Mouse (Mus musculus): ENCODE data around the gene Nhlrc2. TPM values are rescaled to one million over a fixed set of nuclear protein-coding genes. Genes with fewer than 3 reads are reported as not detected.

The Nhlrc2 gene
- total and polyA plus RNA-seq, 3 experiments = 22.4 to 37.6 (median 34.7) TPM

DNA sequence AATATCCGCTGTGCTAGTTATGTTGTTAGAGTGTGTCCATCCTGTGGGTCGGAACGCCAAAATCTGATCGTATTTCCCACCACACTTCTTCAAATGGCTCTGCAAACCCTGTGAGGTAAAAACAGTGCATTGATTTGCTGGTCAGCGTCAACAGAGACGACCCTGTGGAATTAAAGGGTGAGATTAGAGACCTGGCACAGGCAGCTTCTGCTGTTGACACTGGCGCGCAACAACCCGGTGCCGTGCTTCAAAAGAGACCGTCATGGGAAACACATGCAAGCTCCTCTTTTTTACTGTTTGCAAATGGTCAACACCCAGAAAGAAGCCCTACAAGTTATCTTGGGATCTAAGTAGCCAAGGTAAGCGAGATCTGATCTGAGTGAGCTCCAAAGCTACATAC, 16.8 kb upstream of the Nhlrc2 start:
- Histone ChIP-seq H3K79me2 (ENCODE audit: control insufficient read depth, insufficient read depth, low read length, poor library complexity) (no peaks in the 10 kb centered on the region), H3K27me3 (ENCODE audit: control insufficient read depth in 1 of 2, insufficient read depth in 2 of 2, low read length in 2 of 2) (no peaks in the 10 kb centered on the region), H3K27ac (ENCODE audit: control insufficient read depth, low read depth, low read length) (no peak overlapping the region), H3K9ac (ENCODE audit: control insufficient read depth, low read depth, low read length, poor library complexity, severe bottlenecking) (no peak overlapping the region), H3K4me1 (ENCODE audit: control insufficient read depth in 1 of 2, insufficient read depth in 2 of 2, low read length in 2 of 2) (no peaks in the 10 kb centered on the region), H3K4me3 (ENCODE audit: control insufficient read depth in 1 of 2, insufficient read depth in 1 of 2, low read depth in 2 of 2, low read length in 2 of 2) (no peak overlapping the region), H3K36me3 (ENCODE audit: control insufficient read depth in 1 of 2, insufficient read depth in 2 of 2, low read length in 2 of 2) (peaks cover 0 to 5% of the 10 kb centered on the region in 2 experiments; a peak in 2 of 4 replicates), H3K9me3 (replicated peaks; ENCODE audit: insufficient read depth, low read length) (no peaks in the 10 kb centered on the region)
- TF ChIP-seq UBTF (IDR thresholded peaks at IDR 0.05; ENCODE audit: borderline replicate concordance, insufficient read depth, low read depth, low read length) (no peak), TAL1 (IDR thresholded peaks at IDR 0.05; ENCODE audit: low read length) (no peak), POLR2A (IDR thresholded peaks at IDR 0.05; ENCODE audit: control insufficient read depth in 1 of 2, insufficient read depth in 1 of 2, low read depth in 1 of 2, low read length in 2 of 2, poor library complexity in 1 of 2) (no peak), ZNF384 (IDR thresholded peaks at IDR 0.05; ENCODE audit: low read depth, low read length) (no peak)
- DNase-seq (ENCODE audit: low read depth, low spot score) = no peak

DNA sequence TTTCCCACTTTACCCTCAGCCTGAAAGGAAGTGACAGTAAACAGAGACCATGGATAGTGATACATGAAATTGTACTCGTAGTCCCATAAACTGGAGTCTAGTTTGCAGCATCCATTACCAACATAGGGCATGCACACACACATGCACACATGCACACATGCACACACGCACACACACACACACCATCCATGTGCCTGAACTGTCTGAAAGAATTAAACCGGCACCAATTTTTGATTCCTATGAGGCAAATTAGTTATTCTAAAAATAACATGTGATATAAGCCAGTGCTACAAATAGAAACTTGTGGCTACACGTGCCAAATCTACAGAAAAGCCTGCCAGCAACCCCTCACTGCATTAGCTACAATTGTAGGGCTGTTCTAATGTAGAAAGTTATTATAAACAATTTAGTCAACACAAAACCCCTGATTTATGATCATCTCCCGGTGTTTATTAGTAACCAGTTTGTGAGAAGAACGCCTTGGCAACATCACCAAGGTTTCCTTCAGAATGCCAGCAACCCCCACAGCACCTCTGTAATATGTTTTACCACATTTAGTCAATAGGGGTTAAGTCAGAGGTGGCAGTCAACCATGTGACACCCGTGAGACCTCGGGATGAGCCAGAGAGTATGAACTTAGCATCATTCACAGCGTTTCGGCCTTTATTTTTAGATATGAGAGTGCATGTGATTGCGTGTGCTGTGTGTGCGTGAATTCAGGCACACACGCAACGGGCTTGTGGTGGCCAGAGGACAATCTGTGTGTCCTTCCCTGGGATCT, 14.6 kb upstream of the Nhlrc2 start:
- Histone ChIP-seq H3K36me3 (ENCODE audit: control insufficient read depth in 1 of 2, insufficient read depth in 2 of 2, low read length in 2 of 2) (peaks cover 0 to 11% of the 10 kb centered on the region in 2 experiments; a peak in 2 of 4 replicates), H3K4me3 (ENCODE audit: control insufficient read depth in 1 of 2, insufficient read depth in 1 of 2, low read depth in 2 of 2, low read length in 2 of 2) (no peak overlapping the region), H3K9ac (ENCODE audit: control insufficient read depth, low read depth, low read length, poor library complexity, severe bottlenecking) (no peak overlapping the region), H3K79me2 (ENCODE audit: control insufficient read depth, insufficient read depth, low read length, poor library complexity) (no peaks in the 10 kb centered on the region), H3K27ac (ENCODE audit: control insufficient read depth, low read depth, low read length) (no peak overlapping the region), H3K4me1 (ENCODE audit: control insufficient read depth in 1 of 2, insufficient read depth in 2 of 2, low read length in 2 of 2) (no peaks in the 10 kb centered on the region), H3K9me3 (replicated peaks; ENCODE audit: insufficient read depth, low read length) (no peaks in the 10 kb centered on the region), H3K27me3 (ENCODE audit: control insufficient read depth in 1 of 2, insufficient read depth in 2 of 2, low read length in 2 of 2) (no peaks in the 10 kb centered on the region)
- TF ChIP-seq GATA1 (IDR thresholded peaks at IDR 0.05; ENCODE audit: low read depth, low read length) (no peak), ZMIZ1 (IDR thresholded peaks at IDR 0.05; ENCODE audit: low read depth, low read length) (no peak), NRF1 (IDR thresholded peaks at IDR 0.05; ENCODE audit: insufficient read depth, low read depth, low read length, poor library complexity, severe bottlenecking) (no peak), JUND (IDR thresholded peaks at IDR 0.05; ENCODE audit: low read depth, low read length) (no peak), RCOR1 (IDR thresholded peaks at IDR 0.05; ENCODE audit: low read depth, low read length) (no peak), USF1 (IDR thresholded peaks at IDR 0.05; ENCODE audit: low read depth, low read length) (no peak), UBTF (IDR thresholded peaks at IDR 0.05; ENCODE audit: borderline replicate concordance, insufficient read depth, low read depth, low read length) (no peak), TAL1 (IDR thresholded peaks at IDR 0.05; ENCODE audit: low read length) (no peak), RAD21 (IDR thresholded peaks at IDR 0.05; ENCODE audit: low read depth, low read length) (no peak), CHD1 (IDR thresholded peaks at IDR 0.05; ENCODE audit: low read depth, low read length) (no peak), TBP (IDR thresholded peaks at IDR 0.05; ENCODE audit: low read depth, low read length) (no peak), TCF12 (IDR thresholded peaks at IDR 0.05; ENCODE audit: low read depth, low read length) (no peak)
- DNase-seq (ENCODE audit: low read depth, low spot score) = no peak
